Mouse (Mus musculus): Measurements from ENCODE around the gene Tenm4. TPM values are rescaled to one million over a fixed set of nuclear protein-coding genes. Genes with fewer than 3 reads are reported as not detected.

Gene Tenm4
- total and polyA plus RNA-seq, 3 experiments = 9.2 to 15.2 TPM; not detected in 1

DNA sequence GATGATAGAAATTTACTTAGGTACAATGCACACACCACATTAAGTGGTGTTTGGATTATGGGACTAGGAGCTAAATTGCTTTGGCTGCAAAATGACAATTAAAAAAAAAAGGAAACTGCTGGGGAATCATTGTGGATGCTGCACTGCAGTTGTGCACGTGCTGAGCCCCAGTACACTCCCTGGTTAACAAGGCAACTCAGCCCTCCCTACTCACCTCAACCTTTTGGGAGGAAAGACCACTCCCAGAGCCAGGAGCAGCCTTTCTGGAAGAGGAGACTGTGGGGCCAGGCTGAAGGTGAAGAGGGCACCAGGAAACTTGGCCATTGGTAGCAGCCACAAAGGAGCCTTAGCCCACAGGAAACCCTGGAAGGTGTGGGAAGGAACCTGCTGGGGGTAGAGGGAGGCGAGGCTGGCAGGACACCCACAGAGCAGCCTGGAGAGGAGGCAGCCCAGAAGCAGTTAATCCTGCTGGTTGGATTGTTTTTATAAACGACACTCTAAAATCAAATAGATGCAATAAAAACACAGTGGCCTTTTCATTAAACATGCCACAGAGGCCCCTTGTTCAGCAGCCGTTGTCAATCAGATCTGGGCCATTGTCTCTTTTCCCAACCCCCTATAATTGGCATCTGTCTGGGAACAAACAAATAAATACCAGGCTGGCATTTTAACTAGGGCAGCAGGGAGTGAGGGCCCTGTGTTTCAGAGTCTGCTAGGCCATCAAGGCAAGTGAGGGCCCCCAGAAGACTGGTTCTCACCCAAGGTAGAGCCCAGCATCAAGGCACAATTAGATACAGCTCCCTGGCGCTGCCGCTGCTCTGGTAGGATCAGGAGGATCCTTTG is 212.9 kb downstream of the Tenm4 start:
- H3K27me3 ChIP-seq (ENCODE audit: control insufficient read depth in 1 of 2, insufficient read depth in 2 of 2, low read length in 2 of 2) = no peaks in the 10 kb centered on the region
- TF ChIP-seq CHD1 (IDR thresholded peaks at IDR 0.05; ENCODE audit: low read depth, low read length) (no peak), POLR2AphosphoS5 (IDR thresholded peaks at IDR 0.05; ENCODE audit: borderline replicate concordance, low read depth, low read length) (no peak), SIN3A (IDR thresholded peaks at IDR 0.05; ENCODE audit: low read length) (no peak), MAX (IDR thresholded peaks at IDR 0.05; ENCODE audit: low read length) (no peak), CHD2 (IDR thresholded peaks at IDR 0.05; ENCODE audit: low read length) (no peak), ZC3H11A (IDR thresholded peaks at IDR 0.05; ENCODE audit: low read depth, low read length) (no peak), NELFE (IDR thresholded peaks at IDR 0.05; ENCODE audit: low read depth, low read length) (no peak), CTCF (IDR thresholded peaks at IDR 0.05 in 2 of 3, conservative IDR thresholded peaks at IDR 0.05 in 1 of 3; ENCODE audit: control insufficient read depth in 1 of 3, insufficient read depth in 1 of 3, low read depth in 2 of 3, low read length in 3 of 3, poor library complexity in 1 of 3, severe bottlenecking in 1 of 3) (no peak), USF1 (IDR thresholded peaks at IDR 0.05; ENCODE audit: low read depth, low read length) (no peak), MAZ (IDR thresholded peaks at IDR 0.05; ENCODE audit: low read depth, low read length) (no peak), MYB (IDR thresholded peaks at IDR 0.05; ENCODE audit: low read depth, low read length) (no peak), E2F4 (IDR thresholded peaks at IDR 0.05; ENCODE audit: borderline replicate concordance, low read depth, low read length) (no peak), TBP (IDR thresholded peaks at IDR 0.05; ENCODE audit: low read depth, low read length) (no peak), MEF2A (IDR thresholded peaks at IDR 0.05; ENCODE audit: extremely low read depth, insufficient replicate concordance, low read depth, low read length, poor library complexity, severe bottlenecking) (no peak)
- no peak overlapping the region for H3K27ac ChIP-seq (ENCODE audit: control insufficient read depth, low read depth, low read length)
- H3K4me1 ChIP-seq (ENCODE audit: control insufficient read depth in 1 of 2, insufficient read depth in 2 of 2, low read length in 2 of 2) = no peaks in the 10 kb centered on the region
- no peak overlapping the region for H3K4me3 ChIP-seq (ENCODE audit: control insufficient read depth in 1 of 2, insufficient read depth in 1 of 2, low read depth in 2 of 2, low read length in 2 of 2)
- DNase-seq (ENCODE audit: low read depth, low spot score) = no peak
- no peaks in the 10 kb centered on the region for H3K79me2 ChIP-seq (ENCODE audit: control insufficient read depth, insufficient read depth, low read length, poor library complexity)
- H3K9ac ChIP-seq (ENCODE audit: control insufficient read depth, low read depth, low read length, poor library complexity, severe bottlenecking) = no peak overlapping the region
- no peaks in the 10 kb centered on the region for H3K9me3 ChIP-seq (replicated peaks; ENCODE audit: insufficient read depth, low read length)
- H3K36me3 ChIP-seq (ENCODE audit: control insufficient read depth in 1 of 2, insufficient read depth in 2 of 2, low read length in 2 of 2) = no peaks in the 10 kb centered on the region

DNA sequence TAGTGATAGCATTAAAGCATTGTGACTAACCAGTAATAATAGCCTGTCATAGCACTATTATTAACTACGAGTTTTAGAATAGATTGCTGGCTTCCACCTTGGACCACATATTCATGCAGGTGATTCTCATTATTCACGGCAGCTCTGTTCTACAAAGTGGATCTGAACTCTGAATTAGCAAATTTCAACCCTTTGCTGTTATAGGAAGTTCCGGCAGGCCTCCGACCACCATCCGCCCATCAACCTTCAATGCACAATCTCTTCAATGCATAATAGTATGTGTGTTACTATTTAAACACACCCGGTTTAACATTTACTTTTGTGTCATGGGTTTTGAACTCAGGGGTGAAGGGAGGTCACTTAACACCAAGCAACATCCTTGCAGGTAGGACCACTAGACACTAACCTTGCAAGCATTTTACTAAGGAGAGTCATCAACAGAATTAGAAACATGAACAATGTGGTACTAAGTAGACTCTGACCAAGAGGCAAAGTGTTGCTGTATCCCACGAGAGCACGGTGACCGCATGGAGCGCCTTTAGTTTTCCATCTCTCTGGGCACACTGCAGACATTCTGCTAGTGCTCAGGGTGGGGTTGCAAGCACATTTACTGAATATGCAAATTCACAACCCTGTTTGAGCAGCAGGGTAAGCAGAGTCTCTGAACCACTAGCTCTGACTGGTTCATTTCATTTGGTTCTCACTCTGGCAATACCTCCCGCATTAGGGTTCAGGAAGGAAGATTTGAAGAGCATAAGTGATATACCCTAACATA is 213.9 kb downstream of the Tenm4 start:
- H3K27ac ChIP-seq (ENCODE audit: control insufficient read depth, low read depth, low read length) = no peak overlapping the region
- H3K9me3 ChIP-seq (replicated peaks; ENCODE audit: insufficient read depth, low read length) = no peaks in the 10 kb centered on the region
- no peaks in the 10 kb centered on the region for H3K27me3 ChIP-seq (ENCODE audit: control insufficient read depth in 1 of 2, insufficient read depth in 2 of 2, low read length in 2 of 2)
- no peak overlapping the region for H3K4me3 ChIP-seq (ENCODE audit: control insufficient read depth in 1 of 2, insufficient read depth in 1 of 2, low read depth in 2 of 2, low read length in 2 of 2)
- H3K36me3 ChIP-seq (ENCODE audit: control insufficient read depth in 1 of 2, insufficient read depth in 2 of 2, low read length in 2 of 2) = no peaks in the 10 kb centered on the region
- no peak for DNase-seq (ENCODE audit: low read depth, low spot score)
- no peak overlapping the region for H3K9ac ChIP-seq (ENCODE audit: control insufficient read depth, low read depth, low read length, poor library complexity, severe bottlenecking)
- H3K79me2 ChIP-seq (ENCODE audit: control insufficient read depth, insufficient read depth, low read length, poor library complexity) = no peaks in the 10 kb centered on the region
- H3K4me1 ChIP-seq (ENCODE audit: control insufficient read depth in 1 of 2, insufficient read depth in 2 of 2, low read length in 2 of 2) = no peaks in the 10 kb centered on the region
- no peak for TF ChIP-seq CHD2 (IDR thresholded peaks at IDR 0.05; ENCODE audit: low read length)
- TF ChIP-seq EP300 (IDR thresholded peaks at IDR 0.05; ENCODE audit: low read depth in 1 of 2, low read length in 2 of 2) = no peak
- TF ChIP-seq MEF2A (IDR thresholded peaks at IDR 0.05; ENCODE audit: extremely low read depth, insufficient replicate concordance, low read depth, low read length, poor library complexity, severe bottlenecking) = no peak
- TF ChIP-seq TBP (IDR thresholded peaks at IDR 0.05; ENCODE audit: low read depth, low read length) = no peak
- no peak for TF ChIP-seq TCF12 (IDR thresholded peaks at IDR 0.05; ENCODE audit: low read depth, low read length)
- TF ChIP-seq ETS1 (IDR thresholded peaks at IDR 0.05; ENCODE audit: low read depth, low read length) = no peak
- no peak for TF ChIP-seq USF2 (IDR thresholded peaks at IDR 0.05; ENCODE audit: borderline replicate concordance in 1 of 2, insufficient read depth in 1 of 2, low read depth in 1 of 2, low read length in 2 of 2)
- no peak for TF ChIP-seq GABPA (IDR thresholded peaks at IDR 0.05; ENCODE audit: low read depth, low read length)
- TF ChIP-seq KAT2A (conservative IDR thresholded peaks at IDR 0.05; ENCODE audit: low read depth, low read length) = no peak
- no peak for TF ChIP-seq NRF1 (IDR thresholded peaks at IDR 0.05; ENCODE audit: insufficient read depth, low read depth, low read length, poor library complexity, severe bottlenecking)
- no peak for TF ChIP-seq CHD1 (IDR thresholded peaks at IDR 0.05; ENCODE audit: low read depth, low read length)
- no peak for TF ChIP-seq E2F4 (IDR thresholded peaks at IDR 0.05; ENCODE audit: borderline replicate concordance, low read depth, low read length)
- no peak for TF ChIP-seq MAZ (IDR thresholded peaks at IDR 0.05; ENCODE audit: low read depth, low read length)
- no peak for TF ChIP-seq ZC3H11A (IDR thresholded peaks at IDR 0.05; ENCODE audit: low read depth, low read length)
- TF ChIP-seq MAFK (IDR thresholded peaks at IDR 0.05; ENCODE audit: borderline replicate concordance, low read depth, low read length) = no peak
- no peak for TF ChIP-seq MYB (IDR thresholded peaks at IDR 0.05; ENCODE audit: low read depth, low read length)
